Mouse (Mus musculus): ENCODE measurements around the gene Ric1. TPM values are rescaled to one million over a fixed set of nuclear protein-coding genes. Genes with fewer than 3 reads are reported as not detected.

Ric1 gene
- polyA plus RNA-seq, 1 experiment: 5.2 TPM

- Histone ChIP-seq H3K27ac (ENCODE audit: control insufficient read depth, insufficient read depth, low read depth, low read length) (no peak overlapping the region), H3K4me1 (ENCODE audit: control insufficient read depth, insufficient read depth, low read length) (0 out of 2 replicates have a peak, but pooled peaks cover 2% of the 10 kb centered on the region), H3K36me3 (ENCODE audit: control insufficient read depth, insufficient read depth, low read length) (no peaks in the 10 kb centered on the region), H3K4me3 (ENCODE audit: control insufficient read depth, low read depth, low read length) (no peak overlapping the region), H3K27me3 (ENCODE audit: control insufficient read depth, insufficient read depth, low read length) (no peaks in the 10 kb centered on the region)
- TF ChIP-seq POLR2A (IDR thresholded peaks at IDR 0.05; ENCODE audit: control insufficient read depth, low read depth, low read length) (no peak), CTCF (IDR thresholded peaks at IDR 0.05; ENCODE audit: control insufficient read depth, insufficient read depth, insufficient replicate concordance, low read depth, low read length) (no peak)
Measured at GRCm38 (mm10) chr19:29655148-29655547, 133.1 kb downstream of the Ric1 start.

- Histone ChIP-seq H3K27ac (ENCODE audit: control insufficient read depth, insufficient read depth, low read depth, low read length) (no peak overlapping the region), H3K4me1 (ENCODE audit: control insufficient read depth, insufficient read depth, low read length) (0 out of 2 replicates have a peak, but pooled peaks cover 2% of the 10 kb centered on the region), H3K36me3 (ENCODE audit: control insufficient read depth, insufficient read depth, low read length) (no peaks in the 10 kb centered on the region), H3K4me3 (ENCODE audit: control insufficient read depth, low read depth, low read length) (no peak overlapping the region), H3K27me3 (ENCODE audit: control insufficient read depth, insufficient read depth, low read length) (no peaks in the 10 kb centered on the region)
- TF ChIP-seq CTCF (IDR thresholded peaks at IDR 0.05; ENCODE audit: control insufficient read depth, insufficient read depth, insufficient replicate concordance, low read depth, low read length) (no peak), POLR2A (IDR thresholded peaks at IDR 0.05; ENCODE audit: control insufficient read depth, low read depth, low read length) (no peak)
Measured at GRCm38 (mm10) chr19:29656029-29656428, 133.9 kb downstream of the Ric1 start.

Other genes with a start within 250 kb of the Ric1 start
- gene Insl6, start 196.9 kb upstream of the Ric1 start, polyA plus RNA-seq (2012; rRNA removed): 248 and 302 TPM in 2 replicates
- not detected in 2 replicates for gene Rln1, start 187.6 kb upstream of the Ric1 start, polyA plus RNA-seq (2012; rRNA removed)
- gene Plgrkt, start 154.9 kb upstream of the Ric1 start, polyA plus RNA-seq (2012; rRNA removed): 4.9 TPM in 2 replicates
- gene Cd274, start 154.8 kb upstream of the Ric1 start, polyA plus RNA-seq (2012; rRNA removed): 0.88 and 1.3 TPM in 2 replicates
- gene Pdcd1lg2, start 111.4 kb upstream of the Ric1 start, polyA plus RNA-seq (2012; rRNA removed): 0.19 and 0.46 TPM in 2 replicates
- gene Ermp1, start 126.1 kb downstream of the Ric1 start, polyA plus RNA-seq (2012; rRNA removed): 14.7 and 18.9 TPM in 2 replicates
- not detected in 2 replicates for gene Mlana, start 175.5 kb downstream of the Ric1 start, polyA plus RNA-seq (2012; rRNA removed)

Data from testis, adult 2 months (tissue).